Mouse (Mus musculus): ENCODE results near the gene Fbxl22. TPM values are rescaled to one million over a fixed set of nuclear protein-coding genes. Genes with fewer than 3 reads are reported as not detected.

Fbxl22 gene
- polyA plus RNA-seq, 1 experiment from 2014 or later = 1.8 TPM

DNA sequence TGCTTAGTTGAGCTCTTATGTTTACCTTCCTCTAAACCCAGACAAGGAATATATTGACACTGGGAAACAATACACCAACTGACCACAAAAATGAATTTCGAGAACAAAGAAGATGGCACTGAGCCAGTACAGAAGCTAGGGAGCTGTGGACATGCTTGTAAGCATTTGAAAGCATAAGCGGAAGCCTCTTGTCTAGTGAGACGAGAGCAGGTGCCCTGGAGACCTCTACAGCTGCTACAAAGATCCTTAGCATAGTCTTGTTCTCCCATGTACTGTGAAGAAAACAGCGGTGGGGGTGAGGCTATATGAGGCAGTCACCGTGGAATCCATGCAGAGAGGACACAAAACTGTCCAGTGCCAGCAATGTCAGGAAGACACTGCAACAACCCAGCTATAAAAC is 4.5 kb upstream of the Fbxl22 start:
- Histone ChIP-seq H3K9me3 (ENCODE audit: control insufficient read depth, low read length) (no peaks in the 10 kb centered on the region), H3K4me1 (ENCODE audit: control insufficient read depth, insufficient read depth, low read length) (peaks cover 4% of the 10 kb centered on the region), H3K36me3 (ENCODE audit: control insufficient read depth, insufficient read depth, low read length) (peaks cover 69% of the 10 kb centered on the region), H3K4me3 (ENCODE audit: low read length) (no peak overlapping the region), H3K27ac (ENCODE audit: low read depth, low read length) (no peak overlapping the region), H3K4me2 (replicated peaks; ENCODE audit: low read depth, low read length) (no peak overlapping the region), H3K9ac (ENCODE audit: low read depth, low read length) (no peak overlapping the region), H3K27me3 (ENCODE audit: control insufficient read depth, insufficient read depth, low read length) (no peaks in the 10 kb centered on the region)
- WGBS = 88% methylated on average over 5 of the region's 5 CpGs
- no peak for ATAC-seq (ENCODE audit: low FRiP score, low TSS enrichment)

DNA sequence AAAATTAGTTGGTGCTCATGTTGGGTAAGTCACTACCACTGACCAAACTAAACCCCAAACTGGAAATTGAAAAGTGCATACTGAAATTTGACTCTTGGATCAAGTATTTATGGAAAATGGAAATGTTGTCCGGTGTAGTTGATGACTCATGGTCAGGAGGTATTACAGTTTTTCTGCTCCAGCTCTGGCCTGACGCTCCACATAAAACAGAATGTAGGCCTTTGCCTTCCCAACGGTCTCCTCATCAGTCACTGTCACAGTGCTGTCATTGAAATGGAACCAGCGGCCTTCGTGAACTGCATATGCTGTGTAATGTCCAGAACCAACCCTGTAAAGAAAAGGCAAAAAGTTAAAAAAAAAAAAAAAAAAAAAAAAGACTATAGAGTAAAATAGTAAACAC is 3.9 kb upstream of the Fbxl22 start:
- Histone ChIP-seq H3K36me3 (ENCODE audit: control insufficient read depth, insufficient read depth, low read length) (peaks cover 65% of the 10 kb centered on the region), H3K4me1 (ENCODE audit: control insufficient read depth, insufficient read depth, low read length) (peaks cover 8% of the 10 kb centered on the region), H3K9me3 (ENCODE audit: control insufficient read depth, low read length) (no peaks in the 10 kb centered on the region), H3K4me2 (replicated peaks; ENCODE audit: low read depth, low read length) (no peak overlapping the region), H3K4me3 (ENCODE audit: low read length) (no peak overlapping the region), H3K9ac (ENCODE audit: low read depth, low read length) (no peak overlapping the region), H3K27me3 (ENCODE audit: control insufficient read depth, insufficient read depth, low read length) (no peaks in the 10 kb centered on the region), H3K27ac (ENCODE audit: low read depth, low read length) (no peak overlapping the region)
- 79% methylated on average over 5 of the region's 5 CpGs for WGBS
- no peak for ATAC-seq (ENCODE audit: low FRiP score, low TSS enrichment)

DNA sequence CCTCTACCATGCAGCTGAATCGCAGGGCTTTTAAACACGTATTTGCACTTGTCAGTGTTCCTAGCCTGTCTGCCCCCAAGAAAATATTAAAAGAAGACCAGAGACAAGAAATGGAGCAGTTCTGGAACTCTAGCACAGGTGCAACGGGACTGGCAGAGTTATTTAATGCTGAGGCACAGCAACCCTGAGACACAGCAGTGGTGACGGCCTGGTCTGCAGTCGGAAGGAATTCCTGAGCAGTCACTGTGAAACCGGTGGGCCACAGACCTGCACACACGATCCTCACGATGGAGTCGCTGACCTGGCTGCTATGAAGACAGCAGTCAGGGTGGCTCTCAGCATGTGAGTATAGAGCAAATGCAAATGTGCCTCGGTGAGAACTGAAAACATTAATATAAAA is 3.4 kb upstream of the Fbxl22 start:
- Histone ChIP-seq H3K4me1 (ENCODE audit: control insufficient read depth, insufficient read depth, low read length) (peaks cover 8% of the 10 kb centered on the region), H3K9ac (ENCODE audit: low read depth, low read length) (no peak overlapping the region), H3K27ac (ENCODE audit: low read depth, low read length) (no peak overlapping the region), H3K27me3 (ENCODE audit: control insufficient read depth, insufficient read depth, low read length) (no peaks in the 10 kb centered on the region), H3K4me2 (replicated peaks; ENCODE audit: low read depth, low read length) (no peak overlapping the region), H3K9me3 (ENCODE audit: control insufficient read depth, low read length) (no peaks in the 10 kb centered on the region), H3K36me3 (ENCODE audit: control insufficient read depth, insufficient read depth, low read length) (peaks cover 65% of the 10 kb centered on the region), H3K4me3 (ENCODE audit: low read length) (no peak overlapping the region)
- WGBS = 93% methylated on average over 10 of the region's 10 CpGs
- no peak for ATAC-seq (ENCODE audit: low FRiP score, low TSS enrichment)

DNA sequence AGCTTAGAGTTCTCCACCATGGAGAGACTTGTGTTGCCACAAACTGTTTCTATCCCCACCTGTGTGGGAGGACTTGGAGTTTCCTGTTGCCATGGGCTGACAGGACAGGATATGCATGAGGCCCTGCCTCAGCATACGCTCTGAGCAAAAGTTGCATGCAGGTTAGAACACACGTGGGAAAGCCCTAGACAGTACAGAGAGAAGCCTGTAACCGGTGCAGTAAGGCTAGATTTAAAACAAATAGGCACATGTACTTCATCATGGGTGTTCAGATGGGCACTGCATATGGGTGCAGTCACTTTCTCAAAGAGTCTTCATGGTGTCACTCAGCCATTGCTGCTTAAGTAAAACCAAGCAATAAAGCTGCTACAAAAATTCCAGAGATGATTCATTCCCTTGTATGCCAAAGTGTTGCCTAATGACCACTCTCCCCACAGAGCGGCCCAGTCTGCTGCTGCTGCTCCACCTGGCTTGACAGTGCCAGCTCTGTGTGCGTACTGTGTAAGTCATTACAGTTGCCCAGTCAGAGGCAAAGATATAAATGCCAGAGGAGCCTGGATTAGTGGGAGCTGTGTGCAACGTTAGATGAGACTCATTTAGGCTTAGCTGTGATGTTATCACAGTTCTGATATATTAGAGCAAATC is 2.0 kb upstream of the Fbxl22 start:
- H3K27ac ChIP-seq (ENCODE audit: low read depth, low read length) = no peak overlapping the region
- peaks cover 55% of the 10 kb centered on the region for H3K36me3 ChIP-seq (ENCODE audit: control insufficient read depth, insufficient read depth, low read length)
- no peaks in the 10 kb centered on the region for H3K27me3 ChIP-seq (ENCODE audit: control insufficient read depth, insufficient read depth, low read length)
- no peak overlapping the region for H3K4me3 ChIP-seq (ENCODE audit: low read length)
- no peak overlapping the region for H3K9ac ChIP-seq (ENCODE audit: low read depth, low read length)
- no peaks in the 10 kb centered on the region for H3K9me3 ChIP-seq (ENCODE audit: control insufficient read depth, low read length)
- no peak for ATAC-seq (ENCODE audit: low FRiP score, low TSS enrichment)
- WGBS = 88% methylated on average over 6 of the region's 6 CpGs
- H3K4me1 ChIP-seq (ENCODE audit: control insufficient read depth, insufficient read depth, low read length) = peaks cover 8% of the 10 kb centered on the region
- H3K4me2 ChIP-seq (replicated peaks; ENCODE audit: low read depth, low read length) = no peak overlapping the region

GRCm38 (mm10) chr9:66515680-66516210 is 1.4 kb upstream of the Fbxl22 start:
- no peak for ATAC-seq (ENCODE audit: low FRiP score, low TSS enrichment)
- Histone ChIP-seq H3K4me3 (ENCODE audit: low read length) (no peak overlapping the region), H3K9ac (ENCODE audit: low read depth, low read length) (no peak overlapping the region), H3K27me3 (ENCODE audit: control insufficient read depth, insufficient read depth, low read length) (no peaks in the 10 kb centered on the region), H3K9me3 (ENCODE audit: control insufficient read depth, low read length) (no peaks in the 10 kb centered on the region), H3K4me1 (ENCODE audit: control insufficient read depth, insufficient read depth, low read length) (peaks cover 13% of the 10 kb centered on the region), H3K36me3 (ENCODE audit: control insufficient read depth, insufficient read depth, low read length) (peaks cover 55% of the 10 kb centered on the region), H3K4me2 (replicated peaks; ENCODE audit: low read depth, low read length) (no peak overlapping the region), H3K27ac (ENCODE audit: low read depth, low read length) (no peak overlapping the region)
- WGBS = 96% methylated on average over 10 of the region's 10 CpGs

GRCm38 (mm10) chr9:66515115-66515514 is 722 bp upstream of the Fbxl22 start:
- Histone ChIP-seq H3K9me3 (ENCODE audit: control insufficient read depth, low read length) (no peaks in the 10 kb centered on the region), H3K9ac (ENCODE audit: low read depth, low read length) (no peak overlapping the region), H3K27me3 (ENCODE audit: control insufficient read depth, insufficient read depth, low read length) (no peaks in the 10 kb centered on the region), H3K4me1 (ENCODE audit: control insufficient read depth, insufficient read depth, low read length) (peaks cover 19% of the 10 kb centered on the region), H3K4me3 (ENCODE audit: low read length) (no peak overlapping the region), H3K27ac (ENCODE audit: low read depth, low read length) (no peak overlapping the region), H3K4me2 (replicated peaks; ENCODE audit: low read depth, low read length) (no peak overlapping the region), H3K36me3 (ENCODE audit: control insufficient read depth, insufficient read depth, low read length) (peaks cover 50% of the 10 kb centered on the region)
- no peak for ATAC-seq (ENCODE audit: low FRiP score, low TSS enrichment)
- WGBS = 84% methylated on average over 2 of the region's 2 CpGs

GRCm38 (mm10) chr9:66513661-66514255 is 635 bp downstream of the Fbxl22 start:
- no peak overlapping the region for H3K9ac ChIP-seq (ENCODE audit: low read depth, low read length)
- H3K36me3 ChIP-seq (ENCODE audit: control insufficient read depth, insufficient read depth, low read length) = peaks cover 47% of the 10 kb centered on the region
- 80% methylated on average over 4 of the region's 4 CpGs for WGBS
- H3K4me2 ChIP-seq (replicated peaks; ENCODE audit: low read depth, low read length) = no peak overlapping the region
- H3K27me3 ChIP-seq (ENCODE audit: control insufficient read depth, insufficient read depth, low read length) = no peaks in the 10 kb centered on the region
- no peak overlapping the region for H3K4me3 ChIP-seq (ENCODE audit: low read length)
- ATAC-seq (ENCODE audit: low FRiP score, low TSS enrichment) = no peak
- H3K27ac ChIP-seq (ENCODE audit: low read depth, low read length) = peak overlapping the region; percentile 99; the same call in 1 of the 2 replicates
- peaks cover 19% of the 10 kb centered on the region for H3K4me1 ChIP-seq (ENCODE audit: control insufficient read depth, insufficient read depth, low read length)
- H3K9me3 ChIP-seq (ENCODE audit: control insufficient read depth, low read length) = no peaks in the 10 kb centered on the region

- H3K9ac ChIP-seq (ENCODE audit: low read depth, low read length) = no peak overlapping the region
- ATAC-seq (ENCODE audit: low FRiP score, low TSS enrichment) = no peak
- H3K36me3 ChIP-seq (ENCODE audit: control insufficient read depth, insufficient read depth, low read length) = peaks cover 46% of the 10 kb centered on the region
- H3K9me3 ChIP-seq (ENCODE audit: control insufficient read depth, low read length) = no peaks in the 10 kb centered on the region
- H3K27ac ChIP-seq (ENCODE audit: low read depth, low read length) = peak overlapping the region; percentile 99; the same call in 1 of the 2 replicates
- H3K4me1 ChIP-seq (ENCODE audit: control insufficient read depth, insufficient read depth, low read length) = peaks cover 19% of the 10 kb centered on the region
- no peaks in the 10 kb centered on the region for H3K27me3 ChIP-seq (ENCODE audit: control insufficient read depth, insufficient read depth, low read length)
- no peak overlapping the region; the same call in 1 of the 2 replicates for H3K4me2 ChIP-seq (replicated peaks; ENCODE audit: low read depth, low read length)
- no peak overlapping the region for H3K4me3 ChIP-seq (ENCODE audit: low read length)
Measured at GRCm38 (mm10) chr9:66513150-66513549, 1.2 kb downstream of the Fbxl22 start.

DNA sequence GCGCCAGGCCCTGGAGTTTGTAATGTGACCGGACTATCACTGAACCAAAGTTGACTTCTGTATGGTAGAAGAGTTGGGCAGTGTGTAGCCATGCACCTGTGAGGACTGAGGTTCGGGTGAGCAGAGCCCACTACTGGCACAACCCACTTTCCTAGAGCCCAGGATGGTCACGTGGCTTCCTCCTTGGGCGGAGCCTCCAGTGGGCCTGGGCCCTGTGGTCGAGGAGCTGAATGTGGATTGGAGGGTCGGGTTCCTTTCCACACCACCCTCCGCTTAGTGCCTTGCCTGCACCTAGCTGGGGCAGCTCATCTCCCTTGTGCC is 2.1 kb downstream of the Fbxl22 start:
- peak; percentile 90 for ATAC-seq (ENCODE audit: low FRiP score, low TSS enrichment)
- WGBS = 0% methylated on average over 8 of the region's 8 CpGs
- peaks cover 46% of the 10 kb centered on the region for H3K36me3 ChIP-seq (ENCODE audit: control insufficient read depth, insufficient read depth, low read length)
- no peaks in the 10 kb centered on the region for H3K27me3 ChIP-seq (ENCODE audit: control insufficient read depth, insufficient read depth, low read length)
- peak overlapping the region; percentile 78 for H3K9ac ChIP-seq (ENCODE audit: low read depth, low read length)
- H3K27ac ChIP-seq (ENCODE audit: low read depth, low read length) = peak overlapping the region; percentile 99
- peak overlapping the region; percentile 93 for H3K4me2 ChIP-seq (replicated peaks; ENCODE audit: low read depth, low read length)
- peaks cover 19% of the 10 kb centered on the region for H3K4me1 ChIP-seq (ENCODE audit: control insufficient read depth, insufficient read depth, low read length)
- H3K9me3 ChIP-seq (ENCODE audit: control insufficient read depth, low read length) = no peaks in the 10 kb centered on the region
- peak overlapping the region; percentile 66 for H3K4me3 ChIP-seq (ENCODE audit: low read length)

All from kidney, embryonic 14.5 days (tissue).